Mouse (Mus musculus): ENCODE results near the gene Socs7.

- TF ChIP-seq CTCF (IDR thresholded peaks at IDR 0.05; ENCODE audit: extremely low read depth, insufficient read depth, low read length) (no peak), POLR2A (IDR thresholded peaks at IDR 0.05; ENCODE audit: extremely low read depth, insufficient read depth, low read length) (no peak)
Measured at GRCm38 (mm10) chr11:97362943-97363643, 742 bp downstream of the Socs7 start.

All from cortical plate, adult 2 months (tissue).